Mouse (Mus musculus): ENCODE data around the gene Zc3h12d. TPM values are rescaled to one million over a fixed set of nuclear protein-coding genes. Genes with fewer than 3 reads are reported as not detected.

Zc3h12d gene
- polyA plus RNA-seq (2014; fragmentation: Nextera tagmentation; extraction: Ambion mirVana), result 0.05 and 0.06 TPM in 2 replicates

- Histone ChIP-seq H3K9me3 (ENCODE audit: control insufficient read depth, low read length) (no peaks in the 10 kb centered on the region), H3K4me1 (replicated peaks; ENCODE audit: control insufficient read depth, insufficient read depth, low read length) (no peaks in the 10 kb centered on the region), H3K36me3 (ENCODE audit: control insufficient read depth, insufficient read depth, low read length) (no peaks in the 10 kb centered on the region), H3K27ac (ENCODE audit: low read depth, low read length) (no peak within 1 kb of the TSS), H3K4me2 (replicated peaks; ENCODE audit: low read depth, low read length) (0 out of 2 replicates have a peak within 1 kb of the TSS, but pooled peaks have one; percentile 1), H3K27me3 (ENCODE audit: control insufficient read depth, insufficient read depth, low read length) (no peaks in the 10 kb centered on the region), H3K4me3 (ENCODE audit: low read depth, low read length) (no peak within 1 kb of the TSS), H3K9ac (ENCODE audit: low read depth, low read length) (0 out of 2 replicates have a peak within 1 kb of the TSS, but pooled peaks have one; percentile 5)
- peak; percentile 9 for DNase-seq (ENCODE audit: low spot score)
- 7% methylated on average over 15 of the region's 15 CpGs for WGBS
- 0 out of 2 replicates have a peak, but pooled peaks have one; percentile 33 for ATAC-seq (ENCODE audit: low FRiP score)
Observed at GRCm38 (mm10) chr10:7832171-7832676, at the start of gene Zc3h12d. TSS of gene Zc3h12d (plus strand) at chr10:7832470.

- H3K36me3 ChIP-seq (ENCODE audit: control insufficient read depth, insufficient read depth, low read length), result peaks cover 4% of the 10 kb centered on the region; the same call in 1 of the 2 replicates
- no peak overlapping the region for H3K4me2 ChIP-seq (replicated peaks; ENCODE audit: low read depth, low read length)
- no peak overlapping the region for H3K27ac ChIP-seq (ENCODE audit: low read depth, low read length)
- H3K4me1 ChIP-seq (replicated peaks; ENCODE audit: control insufficient read depth, insufficient read depth, low read length), result no peaks in the 10 kb centered on the region
- WGBS, result 48% methylated on average over 2 of the region's 2 CpGs
- no peaks in the 10 kb centered on the region for H3K27me3 ChIP-seq (ENCODE audit: control insufficient read depth, insufficient read depth, low read length)
- no peak overlapping the region for H3K4me3 ChIP-seq (ENCODE audit: low read depth, low read length)
- no peaks in the 10 kb centered on the region for H3K9me3 ChIP-seq (ENCODE audit: control insufficient read depth, low read length)
- no peak overlapping the region for H3K9ac ChIP-seq (ENCODE audit: low read depth, low read length)
- ATAC-seq (ENCODE audit: low FRiP score), result no peak
- no peak for DNase-seq (ENCODE audit: low spot score)
Observed at GRCm38 (mm10) chr10:7787319-7787718, 45.0 kb upstream of the Zc3h12d start.

GRCm38 (mm10) chr10:7792254-7792750 lies 40.0 kb upstream of the Zc3h12d start:
- H3K27me3 ChIP-seq (ENCODE audit: control insufficient read depth, insufficient read depth, low read length), result no peaks in the 10 kb centered on the region

GRCm38 (mm10) chr10:7792751-7793385 lies 39.4 kb upstream of the Zc3h12d start, which contains the start of the genes Ginm1 and Ppil4:
TSS of gene Ginm1 (minus strand) at chr10:7792824.
TSS of gene Ppil4 (plus strand) at chr10:7792891.
- peak within 1 kb of the TSS; percentile 71 for H3K9ac ChIP-seq (ENCODE audit: low read depth, low read length)
- H3K27me3 ChIP-seq (ENCODE audit: control insufficient read depth, insufficient read depth, low read length), result no peaks in the 10 kb centered on the region
- ATAC-seq (ENCODE audit: low FRiP score), result peak; percentile 95
- 0 out of 2 replicates have a peak within 1 kb of the TSS, but pooled peaks have one; percentile 0 for H3K27ac ChIP-seq (ENCODE audit: low read depth, low read length)
- H3K4me1 ChIP-seq (replicated peaks; ENCODE audit: control insufficient read depth, insufficient read depth, low read length), result peaks cover 4% of the 10 kb centered on the region; the same call in 1 of the 2 replicates
- peaks cover 4% of the 10 kb centered on the region; the same call in 1 of the 2 replicates for H3K36me3 ChIP-seq (ENCODE audit: control insufficient read depth, insufficient read depth, low read length)
- H3K4me3 ChIP-seq (ENCODE audit: low read depth, low read length), result peak within 1 kb of the TSS; percentile 54
- under 1% methylated on average over 52 of the region's 52 CpGs for WGBS
- no peaks in the 10 kb centered on the region for H3K9me3 ChIP-seq (ENCODE audit: control insufficient read depth, low read length)
- peak within 1 kb of the TSS; percentile 55 for H3K4me2 ChIP-seq (replicated peaks; ENCODE audit: low read depth, low read length)
- DNase-seq (ENCODE audit: low spot score), result peak; percentile 98

More at GRCm38 (mm10) chr10:7792254-7792750, 40.0 kb upstream of the Zc3h12d start:
- peak overlapping the region; percentile 55 for H3K4me2 ChIP-seq (replicated peaks; ENCODE audit: low read depth, low read length)
- H3K9ac ChIP-seq (ENCODE audit: low read depth, low read length), result peak overlapping the region; percentile 71
- H3K36me3 ChIP-seq (ENCODE audit: control insufficient read depth, insufficient read depth, low read length), result peaks cover 4% of the 10 kb centered on the region; the same call in 1 of the 2 replicates
- H3K27ac ChIP-seq (ENCODE audit: low read depth, low read length), result 0 out of 2 replicates have a peak overlapping the region, but pooled peaks have one; percentile 0
- peak overlapping the region; percentile 54 for H3K4me3 ChIP-seq (ENCODE audit: low read depth, low read length)
- DNase-seq (ENCODE audit: low spot score) (no peak), ATAC-seq (ENCODE audit: low FRiP score) (no peak)
- peaks cover 4% of the 10 kb centered on the region; the same call in 1 of the 2 replicates for H3K4me1 ChIP-seq (replicated peaks; ENCODE audit: control insufficient read depth, insufficient read depth, low read length)
- 1% methylated on average over 10 of the region's 10 CpGs for WGBS
- no peaks in the 10 kb centered on the region for H3K9me3 ChIP-seq (ENCODE audit: control insufficient read depth, low read length)

- ATAC-seq (ENCODE audit: low FRiP score) (no peak), DNase-seq (ENCODE audit: low spot score) (no peak)
- Histone ChIP-seq H3K27me3 (ENCODE audit: control insufficient read depth, insufficient read depth, low read length) (no peaks in the 10 kb centered on the region), H3K36me3 (ENCODE audit: control insufficient read depth, insufficient read depth, low read length) (0 out of 2 replicates have a peak, but pooled peaks cover 4% of the 10 kb centered on the region), H3K4me1 (replicated peaks; ENCODE audit: control insufficient read depth, insufficient read depth, low read length) (no peaks in the 10 kb centered on the region), H3K9me3 (ENCODE audit: control insufficient read depth, low read length) (no peaks in the 10 kb centered on the region), H3K4me2 (replicated peaks; ENCODE audit: low read depth, low read length) (no peak overlapping the region), H3K9ac (ENCODE audit: low read depth, low read length) (no peak overlapping the region), H3K4me3 (ENCODE audit: low read depth, low read length) (no peak overlapping the region), H3K27ac (ENCODE audit: low read depth, low read length) (no peak overlapping the region)
- 88% methylated on average over 3 of the region's 3 CpGs for WGBS
Observed at GRCm38 (mm10) chr10:7801258-7801657, 31.0 kb upstream of the Zc3h12d start.

GRCm38 (mm10) chr10:7802519-7803140 lies 29.6 kb upstream of the Zc3h12d start:
- H3K4me1 ChIP-seq (replicated peaks; ENCODE audit: control insufficient read depth, insufficient read depth, low read length), result no peaks in the 10 kb centered on the region
- WGBS, result 89% methylated on average over 2 of the region's 2 CpGs
- H3K27ac ChIP-seq (ENCODE audit: low read depth, low read length), result no peak overlapping the region
- no peak overlapping the region for H3K4me2 ChIP-seq (replicated peaks; ENCODE audit: low read depth, low read length)
- no peak overlapping the region for H3K4me3 ChIP-seq (ENCODE audit: low read depth, low read length)
- DNase-seq (ENCODE audit: low spot score), result no peak
- H3K36me3 ChIP-seq (ENCODE audit: control insufficient read depth, insufficient read depth, low read length), result 0 out of 2 replicates have a peak, but pooled peaks cover 4% of the 10 kb centered on the region
- H3K9ac ChIP-seq (ENCODE audit: low read depth, low read length), result no peak overlapping the region
- no peaks in the 10 kb centered on the region for H3K27me3 ChIP-seq (ENCODE audit: control insufficient read depth, insufficient read depth, low read length)
- ATAC-seq (ENCODE audit: low FRiP score), result no peak
- no peaks in the 10 kb centered on the region for H3K9me3 ChIP-seq (ENCODE audit: control insufficient read depth, low read length)

GRCm38 (mm10) chr10:7809937-7810336 lies 22.3 kb upstream of the Zc3h12d start:
- H3K4me1 ChIP-seq (replicated peaks; ENCODE audit: control insufficient read depth, insufficient read depth, low read length), result no peaks in the 10 kb centered on the region
- H3K27ac ChIP-seq (ENCODE audit: low read depth, low read length), result no peak overlapping the region
- no peak overlapping the region for H3K4me3 ChIP-seq (ENCODE audit: low read depth, low read length)
- no peaks in the 10 kb centered on the region for H3K27me3 ChIP-seq (ENCODE audit: control insufficient read depth, insufficient read depth, low read length)
- no peaks in the 10 kb centered on the region for H3K9me3 ChIP-seq (ENCODE audit: control insufficient read depth, low read length)
- H3K4me2 ChIP-seq (replicated peaks; ENCODE audit: low read depth, low read length), result no peak overlapping the region
- DNase-seq (ENCODE audit: low spot score) (peak; percentile 79), ATAC-seq (ENCODE audit: low FRiP score) (peak; percentile 67; the same call in 1 of the 2 replicates)
- no peaks in the 10 kb centered on the region for H3K36me3 ChIP-seq (ENCODE audit: control insufficient read depth, insufficient read depth, low read length)
- 53% methylated on average over 2 of the region's 2 CpGs for WGBS
- H3K9ac ChIP-seq (ENCODE audit: low read depth, low read length), result no peak overlapping the region

GRCm38 (mm10) chr10:7816476-7816875 lies 15.8 kb upstream of the Zc3h12d start:
- Histone ChIP-seq H3K27me3 (ENCODE audit: control insufficient read depth, insufficient read depth, low read length) (no peaks in the 10 kb centered on the region), H3K9me3 (ENCODE audit: control insufficient read depth, low read length) (no peaks in the 10 kb centered on the region), H3K4me3 (ENCODE audit: low read depth, low read length) (no peak overlapping the region), H3K4me1 (replicated peaks; ENCODE audit: control insufficient read depth, insufficient read depth, low read length) (no peaks in the 10 kb centered on the region), H3K9ac (ENCODE audit: low read depth, low read length) (no peak overlapping the region), H3K36me3 (ENCODE audit: control insufficient read depth, insufficient read depth, low read length) (0 out of 2 replicates have a peak, but pooled peaks cover 2% of the 10 kb centered on the region), H3K27ac (ENCODE audit: low read depth, low read length) (no peak overlapping the region), H3K4me2 (replicated peaks; ENCODE audit: low read depth, low read length) (no peak overlapping the region)
- ATAC-seq (ENCODE audit: low FRiP score), result no peak
- no peak for DNase-seq (ENCODE audit: low spot score)
- 86% methylated on average over 2 of the region's 2 CpGs for WGBS

Data from hindbrain, embryonic 11.5 days (tissue).